Mouse (Mus musculus) B cell, adult 2 months (primary cell): ENCODE data around the gene Dnase1l3.
A peak's percentile ranks its signal among the peaks of the same experiment; 100 is the strongest.

Source experiments
- DNase-seq, 2 experiments: peaks; one replicate each; pipeline ENCODE4 v3.0.0; 2022

The Dnase1l3 gene

GRCm38 (mm10) chr14:7974643-7975042, 19.7 kb downstream of the Dnase1l3 start:
- no peak for DNase-seq

- DNase-seq, result no peak
Observed at GRCm38 (mm10) chr14:7971889-7972493, 22.4 kb downstream of the Dnase1l3 start.

GRCm38 (mm10) chr14:7964219-7964889, 30.0 kb downstream of the Dnase1l3 start:
- peak; percentile 82 to 83 for DNase-seq

- no peak for DNase-seq
Observed at GRCm38 (mm10) chr14:7963160-7963559, 31.2 kb downstream of the Dnase1l3 start.

- no peak for DNase-seq
Observed at GRCm38 (mm10) chr14:7962626-7963025, 31.7 kb downstream of the Dnase1l3 start.

GRCm38 (mm10) chr14:7961714-7962113, 32.7 kb downstream of the Dnase1l3 start:
- no peak for DNase-seq

- no peak for DNase-seq
Observed at GRCm38 (mm10) chr14:7960616-7961015, 33.8 kb downstream of the Dnase1l3 start.

- DNase-seq, result no peak
Observed at GRCm38 (mm10) chr14:7957049-7957448, 37.3 kb downstream of the Dnase1l3 start, which contains the start of gene Gm45521. Gene Gm45521 (plus strand): TSS chr14:7957288.

- DNase-seq, result no peak
Observed at GRCm38 (mm10) chr14:7956427-7956826, 37.9 kb downstream of the Dnase1l3 start.

- DNase-seq, result no peak
Observed at GRCm38 (mm10) chr14:7954071-7954471, 40.3 kb downstream of the Dnase1l3 start.

GRCm38 (mm10) chr14:7952610-7953254, 41.6 kb downstream of the Dnase1l3 start:
- DNase-seq, result no peak

- no peak for DNase-seq
Observed at GRCm38 (mm10) chr14:7951234-7951633, 43.1 kb downstream of the Dnase1l3 start.

- no peak for DNase-seq
Observed at GRCm38 (mm10) chr14:7945261-7945660, 49.1 kb downstream of the Dnase1l3 start.

- peak; percentile 17 for DNase-seq
Observed at GRCm38 (mm10) chr14:7944349-7945039, 49.9 kb downstream of the Dnase1l3 start.

GRCm38 (mm10) chr14:7943801-7944135, 50.6 kb downstream of the Dnase1l3 start:
- no peak for DNase-seq

- DNase-seq, result no peak
Observed at GRCm38 (mm10) chr14:7943101-7943800, 51.1 kb downstream of the Dnase1l3 start.

- no peak for DNase-seq
Observed at GRCm38 (mm10) chr14:7941413-7941812, 53.0 kb downstream of the Dnase1l3 start.

- DNase-seq, result no peak
Observed at GRCm38 (mm10) chr14:7938809-7939784, 55.3 kb downstream of the Dnase1l3 start.

GRCm38 (mm10) chr14:7937052-7937630, 57.2 kb downstream of the Dnase1l3 start:
- DNase-seq, result no peak

- DNase-seq, result no peak
Observed at GRCm38 (mm10) chr14:7934166-7934565, 60.2 kb downstream of the Dnase1l3 start.

- no peak for DNase-seq
Observed at GRCm38 (mm10) chr14:7932151-7932550, 62.2 kb downstream of the Dnase1l3 start.
